Mouse (Mus musculus): Measurements from ENCODE around the gene Tubb4b. TPM values are rescaled to one million over a fixed set of nuclear protein-coding genes. Genes with fewer than 3 reads are reported as not detected.

The Tubb4b gene
- polyA plus RNA-seq, 1 experiment from 2014 or later, result 528 TPM

DNA sequence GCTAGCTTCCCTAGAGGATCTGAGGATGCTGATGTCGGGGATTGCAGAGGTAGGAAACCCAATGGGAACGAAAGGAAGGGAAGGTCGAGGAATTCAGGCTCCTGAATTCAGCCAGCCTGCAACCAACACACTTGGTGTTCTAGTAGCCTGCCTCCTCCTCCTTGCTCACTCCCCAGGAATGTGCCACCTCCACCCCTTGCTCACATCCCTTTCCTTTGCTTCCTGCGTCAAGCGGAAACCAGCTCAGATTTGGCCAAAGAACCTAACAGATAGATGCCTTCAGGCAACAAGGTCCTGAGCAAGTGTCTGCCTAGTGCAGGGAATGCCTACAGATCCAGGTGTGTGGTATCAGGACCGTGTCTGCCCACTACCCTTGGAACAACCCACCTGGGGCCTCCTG lies 47.9 kb downstream of the Tubb4b start:
- H3K4me3 ChIP-seq (ENCODE audit: low read depth, low read length), result no peak overlapping the region
- no peak overlapping the region for H3K27ac ChIP-seq (ENCODE audit: low read depth, low read length)

DNA sequence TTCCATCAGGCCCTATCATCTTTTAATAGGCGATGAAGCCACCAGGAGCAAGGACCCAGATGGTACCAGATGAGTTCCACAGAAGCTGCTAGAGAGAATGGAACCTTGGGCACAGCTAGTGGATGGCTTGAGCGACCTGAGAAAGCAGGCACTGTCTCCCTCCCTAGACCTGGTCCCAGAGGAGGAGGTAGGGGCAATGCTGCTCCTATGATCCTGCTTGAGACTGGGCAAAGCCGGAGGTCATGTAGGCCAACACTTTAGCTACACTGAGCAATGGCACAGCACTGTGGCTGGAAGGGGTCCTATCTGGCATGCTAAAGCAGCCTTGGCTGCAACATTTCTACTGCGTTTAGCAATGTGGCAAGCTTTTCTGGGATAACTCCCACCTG lies 48.8 kb downstream of the Tubb4b start:
- H3K4me1 ChIP-seq (ENCODE audit: control insufficient read depth, insufficient read depth, low read length), result peaks cover 39% of the 10 kb centered on the region
- no peak overlapping the region for H3K27ac ChIP-seq (ENCODE audit: low read depth, low read length)

More for the DNA sequence above, 47.9 kb downstream of the Tubb4b start:
- Histone ChIP-seq H3K4me2 (ENCODE audit: low read depth) (peak overlapping the region; percentile 31), H3K36me3 (ENCODE audit: control insufficient read depth, insufficient read depth, low read length) (no peaks in the 10 kb centered on the region), H3K27me3 (ENCODE audit: control insufficient read depth, insufficient read depth, low read length) (peaks cover 2% of the 10 kb centered on the region; the same call in 1 of the 2 replicates), H3K4me1 (ENCODE audit: control insufficient read depth, insufficient read depth, low read length) (peaks cover 38% of the 10 kb centered on the region), H3K9me3 (ENCODE audit: control insufficient read depth, low read length) (no peaks in the 10 kb centered on the region), H3K9ac (ENCODE audit: low read length) (peak overlapping the region; percentile 50; the same call in 1 of the 2 replicates)
- ATAC-seq (ENCODE audit: insufficient read depth, low FRiP score, low TSS enrichment) (no peak), DNase-seq (ENCODE audit: low spot score) (no peak)
- WGBS, result 58% methylated on average over 6 of the region's 6 CpGs

DNA sequence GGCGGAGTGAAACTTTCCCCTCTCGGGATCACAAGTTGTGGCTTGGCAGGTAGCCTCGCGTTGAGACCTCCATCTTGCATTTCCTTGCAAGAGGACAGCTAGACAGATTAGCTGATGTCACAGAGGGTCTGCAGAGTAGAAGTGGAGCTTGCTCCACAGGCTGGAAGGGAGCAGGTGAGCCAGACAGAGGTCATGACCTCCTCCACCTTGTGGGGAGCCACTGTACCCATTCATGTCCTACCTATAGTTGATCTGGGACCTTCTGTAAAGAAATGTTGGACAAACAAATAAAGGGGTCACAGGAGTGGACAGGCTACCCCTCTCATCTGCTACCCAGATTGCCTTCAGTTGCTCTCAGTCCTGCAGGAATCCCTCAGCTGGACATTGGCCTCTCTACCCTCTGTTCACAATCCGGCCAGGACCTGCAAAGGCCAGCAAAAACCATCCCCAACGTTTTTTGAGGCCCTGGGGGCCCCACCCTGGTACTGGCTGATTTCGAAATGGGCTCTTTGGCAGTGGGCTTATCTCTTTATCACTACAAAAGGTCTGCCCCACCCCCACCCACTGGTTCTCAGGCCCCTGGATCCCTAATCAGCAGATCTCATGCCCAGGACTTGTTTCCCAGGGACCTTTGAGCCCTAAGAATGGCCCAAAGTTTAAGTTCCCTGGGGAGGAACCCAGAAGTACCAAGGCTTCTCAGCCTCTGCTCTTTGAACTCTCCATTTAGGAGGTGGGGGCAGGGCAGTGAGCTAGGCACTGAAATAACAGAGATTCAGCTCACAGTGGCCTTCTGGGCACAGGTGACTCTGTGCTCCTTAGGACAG lies 49.4 kb downstream of the Tubb4b start:
- 58% methylated on average over 7 of the region's 7 CpGs for WGBS
- Histone ChIP-seq H3K4me3 (ENCODE audit: low read depth, low read length) (no peak overlapping the region), H3K36me3 (ENCODE audit: control insufficient read depth, insufficient read depth, low read length) (no peaks in the 10 kb centered on the region), H3K9me3 (ENCODE audit: control insufficient read depth, low read length) (no peaks in the 10 kb centered on the region), H3K4me2 (ENCODE audit: low read depth) (no peak overlapping the region), H3K27ac (ENCODE audit: low read depth, low read length) (no peak overlapping the region), H3K27me3 (ENCODE audit: control insufficient read depth, insufficient read depth, low read length) (peaks cover 2% of the 10 kb centered on the region; the same call in 1 of the 2 replicates), H3K9ac (ENCODE audit: low read length) (no peak overlapping the region), H3K4me1 (ENCODE audit: control insufficient read depth, insufficient read depth, low read length) (peaks cover 45% of the 10 kb centered on the region)
- ATAC-seq (ENCODE audit: insufficient read depth, low FRiP score, low TSS enrichment), result no peak
- no peak for DNase-seq (ENCODE audit: low spot score)

More for the DNA sequence above, 48.8 kb downstream of the Tubb4b start:
- Histone ChIP-seq H3K27me3 (ENCODE audit: control insufficient read depth, insufficient read depth, low read length) (peaks cover 2% of the 10 kb centered on the region; the same call in 1 of the 2 replicates), H3K4me3 (ENCODE audit: low read depth, low read length) (no peak overlapping the region), H3K4me2 (ENCODE audit: low read depth) (no peak overlapping the region), H3K36me3 (ENCODE audit: control insufficient read depth, insufficient read depth, low read length) (no peaks in the 10 kb centered on the region), H3K9me3 (ENCODE audit: control insufficient read depth, low read length) (no peaks in the 10 kb centered on the region), H3K9ac (ENCODE audit: low read length) (no peak overlapping the region)
- DNase-seq (ENCODE audit: low spot score) (no peak), ATAC-seq (ENCODE audit: insufficient read depth, low FRiP score, low TSS enrichment) (no peak)
- WGBS, result 82% methylated on average over 4 of the region's 4 CpGs

DNA sequence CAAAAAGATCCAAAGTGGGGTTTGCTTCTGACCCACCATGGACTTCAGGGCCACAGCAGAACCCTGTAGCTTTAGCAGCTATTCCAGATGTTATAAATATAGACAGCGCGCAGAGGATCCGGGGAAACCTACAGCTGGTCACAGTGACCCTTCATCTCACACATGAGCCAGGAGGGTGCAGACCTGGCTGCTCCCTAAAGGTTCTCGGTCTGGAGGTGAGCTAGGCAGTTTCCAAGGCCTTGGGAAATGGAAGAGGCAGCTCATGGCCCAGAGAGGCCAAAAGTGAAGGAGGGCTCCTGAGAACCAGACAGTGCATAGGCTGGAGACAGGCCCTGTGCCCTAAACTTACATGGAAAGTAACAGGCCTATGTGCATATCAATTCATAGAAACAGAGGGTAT lies 50.7 kb downstream of the Tubb4b start:
- 94% methylated on average over 4 of the region's 4 CpGs for WGBS
- Histone ChIP-seq H3K9me3 (ENCODE audit: control insufficient read depth, low read length) (no peaks in the 10 kb centered on the region), H3K4me2 (ENCODE audit: low read depth) (no peak overlapping the region), H3K27me3 (ENCODE audit: control insufficient read depth, insufficient read depth, low read length) (no peaks in the 10 kb centered on the region), H3K4me3 (ENCODE audit: low read depth, low read length) (no peak overlapping the region), H3K27ac (ENCODE audit: low read depth, low read length) (no peak overlapping the region), H3K36me3 (ENCODE audit: control insufficient read depth, insufficient read depth, low read length) (no peaks in the 10 kb centered on the region), H3K4me1 (ENCODE audit: control insufficient read depth, insufficient read depth, low read length) (peaks cover 49% of the 10 kb centered on the region), H3K9ac (ENCODE audit: low read length) (no peak overlapping the region)
- ATAC-seq (ENCODE audit: insufficient read depth, low FRiP score, low TSS enrichment) (no peak), DNase-seq (ENCODE audit: low spot score) (no peak)

DNA sequence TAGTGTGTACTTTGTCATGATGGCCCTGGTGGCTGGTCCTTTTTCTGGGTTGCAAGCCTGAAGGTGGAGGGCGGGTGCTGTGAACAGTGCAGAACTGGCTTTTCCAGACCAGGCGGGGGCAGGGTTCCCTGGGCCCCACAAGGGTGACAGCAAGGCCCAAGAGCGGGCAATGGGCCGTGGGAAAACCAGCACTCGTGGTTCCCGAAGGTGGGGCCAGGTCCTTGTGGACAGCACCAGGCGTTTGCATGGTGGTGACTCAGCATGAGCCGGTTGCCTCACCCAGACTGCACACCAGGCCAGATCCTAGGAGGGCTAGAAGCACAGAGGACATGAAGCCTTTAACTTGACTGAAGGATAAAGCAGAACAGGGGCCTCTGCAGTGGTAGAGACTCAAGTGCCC lies 51.9 kb downstream of the Tubb4b start:
- H3K27me3 ChIP-seq (ENCODE audit: control insufficient read depth, insufficient read depth, low read length), result no peaks in the 10 kb centered on the region
- WGBS, result 80% methylated on average over 8 of the region's 8 CpGs
- H3K4me1 ChIP-seq (ENCODE audit: control insufficient read depth, insufficient read depth, low read length), result peaks cover 44% of the 10 kb centered on the region
- H3K4me3 ChIP-seq (ENCODE audit: low read depth, low read length), result no peak overlapping the region
- no peaks in the 10 kb centered on the region for H3K9me3 ChIP-seq (ENCODE audit: control insufficient read depth, low read length)
- no peaks in the 10 kb centered on the region for H3K36me3 ChIP-seq (ENCODE audit: control insufficient read depth, insufficient read depth, low read length)
- no peak overlapping the region for H3K4me2 ChIP-seq (ENCODE audit: low read depth)
- no peak overlapping the region for H3K27ac ChIP-seq (ENCODE audit: low read depth, low read length)
- no peak for DNase-seq (ENCODE audit: low spot score)
- ATAC-seq (ENCODE audit: insufficient read depth, low FRiP score, low TSS enrichment), result no peak
- no peak overlapping the region for H3K9ac ChIP-seq (ENCODE audit: low read length)

Other genes starting within 250 kb of the Tubb4b start
- gene Mrpl41, start 249.6 kb downstream of the Tubb4b start, polyA plus RNA-seq (2014; fragmentation: Nextera tagmentation; extraction: Ambion mirVana), result 144 and 147 TPM in 2 replicates
- 4.3 and 4.6 TPM in 2 replicates for gene Pnpla7, start 248.7 kb downstream of the Tubb4b start, polyA plus RNA-seq (2014; fragmentation: Nextera tagmentation; extraction: Ambion mirVana)
- gene Nsmf, start 170.3 kb downstream of the Tubb4b start, polyA plus RNA-seq (2014; fragmentation: Nextera tagmentation; extraction: Ambion mirVana), result 52.6 and 56.1 TPM in 2 replicates
- gene Entpd8, start 144.4 kb downstream of the Tubb4b start, polyA plus RNA-seq (2014; fragmentation: Nextera tagmentation; extraction: Ambion mirVana), result not detected in 2 replicates
- 0.29 TPM in 1 of 2 replicates, not detected in the other for gene Noxa1, start 129.6 kb downstream of the Tubb4b start, polyA plus RNA-seq (2014; fragmentation: Nextera tagmentation; extraction: Ambion mirVana)
- 53.7 and 57.8 TPM in 2 replicates for gene Nrarp, start 43.9 kb downstream of the Tubb4b start, polyA plus RNA-seq (2014; fragmentation: Nextera tagmentation; extraction: Ambion mirVana)
- gene Tor4a, start 27.8 kb downstream of the Tubb4b start, polyA plus RNA-seq (2014; fragmentation: Nextera tagmentation; extraction: Ambion mirVana), result 1.6 and 1.9 TPM in 2 replicates
- 94.8 and 99.8 TPM in 2 replicates for gene Nelfb, start 13.2 kb downstream of the Tubb4b start, polyA plus RNA-seq (2014; fragmentation: Nextera tagmentation; extraction: Ambion mirVana)
- not detected in 2 replicates for gene Stpg3, start 10.1 kb downstream of the Tubb4b start, polyA plus RNA-seq (2014; fragmentation: Nextera tagmentation; extraction: Ambion mirVana)
- gene Fam166a, start 6.0 kb downstream of the Tubb4b start, polyA plus RNA-seq (2014; fragmentation: Nextera tagmentation; extraction: Ambion mirVana), result not detected in 2 replicates
- not detected in 2 replicates for gene Slc34a3, start 9.7 kb upstream of the Tubb4b start, polyA plus RNA-seq (2014; fragmentation: Nextera tagmentation; extraction: Ambion mirVana)
- gene Rnf224, start 12.1 kb upstream of the Tubb4b start, polyA plus RNA-seq (2014; fragmentation: Nextera tagmentation; extraction: Ambion mirVana), result not detected in 2 replicates
- gene Rnf208, start 17.6 kb upstream of the Tubb4b start, polyA plus RNA-seq (2014; fragmentation: Nextera tagmentation; extraction: Ambion mirVana), result 29.9 and 34.0 TPM in 2 replicates
- gene Cysrt1, start 17.8 kb upstream of the Tubb4b start, polyA plus RNA-seq (2014; fragmentation: Nextera tagmentation; extraction: Ambion mirVana), result not detected in 2 replicates
- gene AL732309.1, start 22.2 kb upstream of the Tubb4b start, polyA plus RNA-seq (2014; fragmentation: Nextera tagmentation; extraction: Ambion mirVana), result 5.1 and 6.6 TPM in 2 replicates
- 11.4 and 13.0 TPM in 2 replicates for gene Tmem203, start 30.7 kb upstream of the Tubb4b start, polyA plus RNA-seq (2014; fragmentation: Nextera tagmentation; extraction: Ambion mirVana)
- 4.0 and 5.3 TPM in 2 replicates for gene Tprn, start 37.9 kb upstream of the Tubb4b start, polyA plus RNA-seq (2014; fragmentation: Nextera tagmentation; extraction: Ambion mirVana)
- gene Ssna1, start 47.7 kb upstream of the Tubb4b start, polyA plus RNA-seq (2014; fragmentation: Nextera tagmentation; extraction: Ambion mirVana), result 217 and 227 TPM in 2 replicates
- 120 and 128 TPM in 2 replicates for gene Anapc2, start 47.8 kb upstream of the Tubb4b start, polyA plus RNA-seq (2014; fragmentation: Nextera tagmentation; extraction: Ambion mirVana)
- gene Tmem210, start 63.4 kb upstream of the Tubb4b start, polyA plus RNA-seq (2014; fragmentation: Nextera tagmentation; extraction: Ambion mirVana), result not detected in 2 replicates
- not detected in 2 replicates for gene Lrrc26, start 65.2 kb upstream of the Tubb4b start, polyA plus RNA-seq (2014; fragmentation: Nextera tagmentation; extraction: Ambion mirVana)
- gene Grin1, start 94.5 kb upstream of the Tubb4b start, polyA plus RNA-seq (2014; fragmentation: Nextera tagmentation; extraction: Ambion mirVana), result 2.5 and 3.7 TPM in 2 replicates
- 65.8 and 87.4 TPM in 2 replicates for gene Man1b1, start 107.6 kb upstream of the Tubb4b start, polyA plus RNA-seq (2014; fragmentation: Nextera tagmentation; extraction: Ambion mirVana)
- 16.2 and 20.6 TPM in 2 replicates for gene Dpp7, start 131.7 kb upstream of the Tubb4b start, polyA plus RNA-seq (2014; fragmentation: Nextera tagmentation; extraction: Ambion mirVana)
- gene Uap1l1, start 141.0 kb upstream of the Tubb4b start, polyA plus RNA-seq (2014; fragmentation: Nextera tagmentation; extraction: Ambion mirVana), result 5.1 and 7.0 TPM in 2 replicates
- 49.2 and 53.7 TPM in 2 replicates for gene Sapcd2, start 147.6 kb upstream of the Tubb4b start, polyA plus RNA-seq (2014; fragmentation: Nextera tagmentation; extraction: Ambion mirVana)
- 0.12 TPM in 1 of 2 replicates, not detected in the other for gene Entpd2, start 171.2 kb upstream of the Tubb4b start, polyA plus RNA-seq (2014; fragmentation: Nextera tagmentation; extraction: Ambion mirVana)
- 133 TPM in 2 replicates for gene Npdc1, start 174.6 kb upstream of the Tubb4b start, polyA plus RNA-seq (2014; fragmentation: Nextera tagmentation; extraction: Ambion mirVana)
- 0.11 TPM in 1 of 2 replicates, not detected in the other for gene Fut7, start 198.6 kb upstream of the Tubb4b start, polyA plus RNA-seq (2014; fragmentation: Nextera tagmentation; extraction: Ambion mirVana)
- gene Abca2, start 204.0 kb upstream of the Tubb4b start, polyA plus RNA-seq (2014; fragmentation: Nextera tagmentation; extraction: Ambion mirVana), result 5.0 and 5.6 TPM in 2 replicates
- gene Clic3, start 232.1 kb upstream of the Tubb4b start, polyA plus RNA-seq (2014; fragmentation: Nextera tagmentation; extraction: Ambion mirVana), result 0.72 and 0.89 TPM in 2 replicates
- gene Paxx, start 236.4 kb upstream of the Tubb4b start, polyA plus RNA-seq (2014; fragmentation: Nextera tagmentation; extraction: Ambion mirVana), result 22.0 and 26.3 TPM in 2 replicates
- gene Ptgds, start 245.3 kb upstream of the Tubb4b start, polyA plus RNA-seq (2014; fragmentation: Nextera tagmentation; extraction: Ambion mirVana), result 0.43 TPM in 1 of 2 replicates, not detected in the other

All from neural tube, embryonic 11.5 days (tissue).